Mouse (Mus musculus): ENCODE data around the gene Epyc.

DNA sequence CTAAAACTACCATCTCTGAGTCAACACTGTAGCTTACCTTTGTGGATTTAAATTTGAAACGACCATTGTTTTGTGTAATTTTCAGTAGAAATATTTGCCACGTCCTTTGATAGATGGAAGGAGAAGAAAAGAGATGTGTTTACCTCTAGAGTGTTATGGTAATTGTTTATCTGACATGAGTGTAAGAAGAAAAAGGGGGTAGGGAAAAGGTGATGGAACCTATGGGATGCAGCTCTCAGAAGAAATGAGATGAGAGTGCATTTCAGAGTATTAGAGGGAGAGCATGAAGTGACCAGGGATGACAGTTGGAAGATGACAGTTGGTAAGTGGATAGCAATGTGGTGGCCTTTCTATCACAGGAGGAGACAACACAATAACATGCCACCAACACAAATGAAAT lies at the start of gene Epyc:
- TF ChIP-seq CTCF (IDR thresholded peaks at IDR 0.05; ENCODE audit: low read depth, low read length): no peak
- no peak for TF ChIP-seq POLR2A (IDR thresholded peaks at IDR 0.05; ENCODE audit: extremely low read depth, insufficient read depth, low read length)
